8 mouse cellular contexts compared by ENCODE assay signal in the genomic region with DNA sequence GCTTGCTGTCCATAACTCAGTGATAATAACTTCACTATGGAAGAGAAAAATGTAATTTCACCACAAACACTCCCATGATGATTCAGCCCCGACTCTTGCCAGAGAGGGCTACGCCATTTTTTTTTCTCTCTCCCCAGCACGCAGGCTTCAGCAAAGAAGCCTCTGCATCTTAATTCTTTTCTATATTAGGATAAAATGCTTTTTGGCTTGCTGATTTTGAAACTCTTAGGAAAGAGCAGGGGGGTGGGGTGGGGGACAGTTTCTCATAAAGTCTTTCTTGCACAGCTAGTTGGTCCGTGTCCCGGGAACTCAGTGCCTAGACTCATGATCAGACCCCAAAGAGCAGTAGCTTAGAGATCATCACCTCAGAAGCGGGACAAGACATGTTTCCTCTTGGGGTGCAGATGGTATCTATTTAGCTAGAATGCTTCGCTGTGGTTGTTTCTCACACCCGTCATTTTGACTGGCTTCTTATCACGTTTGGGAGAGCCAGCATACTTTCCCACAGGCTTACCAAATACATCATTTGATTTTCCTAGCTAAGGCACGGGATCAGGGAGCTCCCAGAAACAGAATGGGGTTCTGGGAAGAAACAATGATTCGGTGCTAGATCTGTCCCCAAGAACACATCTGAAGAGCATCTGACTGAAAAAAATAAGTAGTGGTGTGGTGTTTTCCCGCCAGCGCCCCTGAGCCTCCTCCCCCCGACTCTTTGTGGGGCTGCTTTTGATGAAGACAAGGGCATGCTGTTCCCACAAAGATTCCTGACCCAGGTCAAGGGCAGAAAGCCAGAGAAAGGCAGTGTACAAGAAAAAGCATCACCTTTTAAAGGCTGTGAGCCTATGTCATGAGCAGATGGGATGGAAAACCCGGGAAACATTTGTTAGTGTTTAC.
DNase-seq lines count a peak whose midpoint lies in the region; ATAC-seq and TF ChIP-seq lines count a peak whose summit lies in the region.

No protein-coding gene starts in this region.

- peak overlapping the region; percentile 16 for H3K27ac ChIP-seq in heart, adult 2 months
- H3K27ac ChIP-seq in hindbrain, postnatal 0 days = peak overlapping the region; percentile 3; the same call in 1 of the 2 replicates
- no peak overlapping the region for H3K27ac ChIP-seq in layer of hippocampus, adult 2 months

- no peak overlapping the region for H3K4me3 ChIP-seq in heart, adult 2 months
- H3K4me3 ChIP-seq in hindbrain, postnatal 0 days (ENCODE audit: low read length) = no peak overlapping the region
- no peak overlapping the region; the same call in 1 of the 2 replicates for H3K4me3 ChIP-seq in layer of hippocampus, adult 2 months

- no peak overlapping the region for H3K4me2 ChIP-seq in hindbrain, postnatal 0 days (ENCODE audit: low read depth, low read length)

- TF ChIP-seq EP300 in heart, adult 2 months (IDR thresholded peaks at IDR 0.05; ENCODE audit: insufficient read depth, low read depth, low read length) = no peak

- 45% methylated on average over 15 of the region's 15 CpGs for WGBS in heart, adult 2 months
- WGBS in hindbrain, postnatal 0 days = 48% methylated on average over 15 of the region's 15 CpGs

- no peak overlapping the region for H3K9ac ChIP-seq in heart, adult 2 months (ENCODE audit: low read depth, low read length)
- 0 out of 2 replicates have a peak overlapping the region, but pooled peaks have one; percentile 3 for H3K9ac ChIP-seq in hindbrain, postnatal 0 days (replicated peaks; ENCODE audit: low read length)

- no peaks in the 10 kb centered on the region for H3K79me2 ChIP-seq in heart, adult 2 months (replicated peaks; ENCODE audit: control insufficient read depth, insufficient read depth, low read length)

- TF ChIP-seq CTCF in heart, adult 2 months (IDR thresholded peaks at IDR 0.05) = no peak
- no peak for TF ChIP-seq CTCF in hindbrain, postnatal 0 days (IDR thresholded peaks at IDR 0.05; ENCODE audit: low read depth)
- TF ChIP-seq CTCF in layer of hippocampus, adult 2 months (conservative IDR thresholded peaks at IDR 0.05) = no peak

- intact Hi-C loops in heart, adult 2 months (cut with DNase I) = no loop called here

- TF ChIP-seq POLR2A in heart, adult 2 months (IDR thresholded peaks at IDR 0.05; ENCODE audit: insufficient read depth, low read depth, low read length) = no peak

- no peaks in the 10 kb centered on the region for H3K27me3 ChIP-seq in heart, adult 2 months (ENCODE audit: control insufficient read depth, insufficient read depth, low read length)
- H3K27me3 ChIP-seq in hindbrain, postnatal 0 days (ENCODE audit: insufficient read depth, low read length) = no peaks in the 10 kb centered on the region

- H3K36me3 ChIP-seq in heart, adult 2 months (ENCODE audit: control insufficient read depth, insufficient read depth, low read length) = no peaks in the 10 kb centered on the region
- H3K36me3 ChIP-seq in hindbrain, postnatal 0 days (ENCODE audit: insufficient read depth, low read length) = no peaks in the 10 kb centered on the region

- DNase-seq in layer of hippocampus, postnatal 10 days (ENCODE audit: low spot score in 2 of 2) = peak; percentile 5 to 13
- no peak for DNase-seq in layer of hippocampus, adult 9-10 months (ENCODE audit: low spot score)
- peak; percentile 6 to 18 for DNase-seq in heart, adult 2 months
- peak; percentile 15 for DNase-seq in hindbrain, postnatal 0 days (ENCODE audit: low spot score)
- peak; percentile 63 for DNase-seq in ovary, adult 18-20 months (ENCODE audit: low spot score)
- DNase-seq in layer of hippocampus, adult 2 months (ENCODE audit: low spot score in 2 of 2) = no peak
- no peak for DNase-seq in natural killer cell, adult 2 months (ENCODE audit: low spot score in 2 of 2)
- DNase-seq in right cerebral cortex, postnatal 14 days = no peak

- no peak for ATAC-seq in hindbrain, postnatal 0 days

- H3K4me1 ChIP-seq in heart, adult 2 months (ENCODE audit: control insufficient read depth, insufficient read depth, low read length) = no peaks in the 10 kb centered on the region
- H3K4me1 ChIP-seq in hindbrain, postnatal 0 days (ENCODE audit: insufficient read depth, low read length) = peaks cover 9% of the 10 kb centered on the region; the same call in 1 of the 2 replicates

- no peaks in the 10 kb centered on the region for H3K9me3 ChIP-seq in hindbrain, postnatal 0 days (ENCODE audit: low read length)

Comparison
In these comparisons a context has a peak if more than half of its experiments do, and no peak if none do; other contexts are left out.
1. DNase-seq: peak in layer of hippocampus, postnatal 10 days (2 of 2), heart, adult 2 months (2 of 2), hindbrain, postnatal 0 days (single experiment) and ovary, adult 18-20 months (single experiment); none in layer of hippocampus, adult 9-10 months (single experiment), layer of hippocampus, adult 2 months (0 of 2), natural killer cell, adult 2 months (0 of 2) and right cerebral cortex, postnatal 14 days (single experiment).